Comparison of ENCODE assay signal across 8 mouse cellular contexts in the genomic region with DNA sequence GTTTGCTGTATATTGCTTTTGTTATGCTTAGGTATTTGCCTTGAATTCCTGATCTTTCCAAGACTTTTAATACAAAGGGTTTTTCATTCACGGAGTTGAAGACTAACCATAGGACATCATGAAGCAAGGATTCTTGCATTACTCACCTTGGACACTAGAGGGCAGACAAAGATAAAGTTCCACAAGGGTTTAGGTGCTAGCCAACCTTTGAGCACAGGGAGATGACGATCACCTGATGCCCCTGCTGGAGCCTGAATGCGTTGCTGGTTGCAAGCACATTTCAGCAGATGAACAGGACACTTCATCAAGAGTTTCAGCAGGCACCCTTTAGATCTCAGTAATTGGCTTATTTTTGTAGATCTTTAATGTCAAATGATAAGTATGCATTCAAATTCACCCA. TPM values are rescaled to one million over a fixed set of nuclear protein-coding genes. Genes with fewer than 3 reads are reported as not detected.
A peak's percentile ranks its signal among the peaks of the same experiment; 100 is the strongest.
DNase-seq lines count a peak whose midpoint lies in the region; ATAC-seq and TF ChIP-seq lines count a peak whose summit lies in the region.

No protein-coding gene starts in this region.

- H3K27me3 ChIP-seq in kidney, embryonic 16.5 days (ENCODE audit: insufficient read depth, low read length) = 0 out of 2 replicates have a peak, but pooled peaks cover 2% of the 10 kb centered on the region
- H3K27me3 ChIP-seq in liver, adult 2 months (ENCODE audit: control insufficient read depth, insufficient read depth, low read length) = no peaks in the 10 kb centered on the region

- H3K9me3 ChIP-seq in kidney, embryonic 16.5 days (ENCODE audit: low read length) = no peaks in the 10 kb centered on the region

- no peak overlapping the region for H3K9ac ChIP-seq in kidney, embryonic 16.5 days (replicated peaks; ENCODE audit: low read length)
- no peak overlapping the region for H3K9ac ChIP-seq in liver, adult 2 months (ENCODE audit: low read depth, low read length)

- H3K27ac ChIP-seq in kidney, embryonic 16.5 days (ENCODE audit: low read length) = no peak overlapping the region
- no peak overlapping the region for H3K27ac ChIP-seq in liver, adult 2 months (replicated peaks; ENCODE audit: insufficient read depth, low read depth, low read length)

- WGBS in kidney, embryonic 16.5 days = under 1% methylated on average over 3 of the region's 3 CpGs
- 4% methylated on average over 3 of the region's 3 CpGs for WGBS in liver, adult 2 months

- DNase-seq in 3T3-L1 (ENCODE audit: low read depth, low spot score) (peak; percentile 98), R1 (ENCODE audit: low read depth, low spot score) (peak; percentile 94)
- peak; percentile 95 for DNase-seq in embryo, embryonic 10.5 days (ENCODE audit: low spot score)
- peak; percentile 79 for DNase-seq in heart, adult 8-10 months (ENCODE audit: low spot score)
- DNase-seq in liver, adult 2 months (ENCODE audit: extremely low read depth, low read depth, low spot score) = peak; percentile 87
- peak; percentile 53 for DNase-seq in neural tube, embryonic 10.5 days (ENCODE audit: extremely low spot score, low spot score)
- DNase-seq in telencephalon, adult 2 months (ENCODE audit: low read depth, low spot score) = peak; percentile 78

- H3K4me1 ChIP-seq in kidney, embryonic 16.5 days (ENCODE audit: insufficient read depth, low read length) = no peaks in the 10 kb centered on the region
- H3K4me1 ChIP-seq in liver, adult 2 months (ENCODE audit: control insufficient read depth, insufficient read depth, low read length) = peaks cover 5% of the 10 kb centered on the region

- TF ChIP-seq POLR2A in liver, adult 2 months (IDR thresholded peaks at IDR 0.05; ENCODE audit: extremely low read depth, insufficient read depth, low read length) = no peak

- H3K4me3 ChIP-seq in kidney, embryonic 16.5 days (ENCODE audit: low read length) = no peak overlapping the region
- H3K4me3 ChIP-seq in liver, adult 2 months (ENCODE audit: insufficient read depth, low read depth, low read length) = no peak overlapping the region

- H3K4me2 ChIP-seq in kidney, embryonic 16.5 days (replicated peaks; ENCODE audit: low read depth, low read length) = no peak overlapping the region

- H3K79me2 ChIP-seq in liver, adult 2 months (ENCODE audit: control insufficient read depth, insufficient read depth, low read length) = no peaks in the 10 kb centered on the region

- no peaks in the 10 kb centered on the region for H3K36me3 ChIP-seq in kidney, embryonic 16.5 days (ENCODE audit: insufficient read depth, low read length)
- no peaks in the 10 kb centered on the region for H3K36me3 ChIP-seq in liver, adult 2 months (ENCODE audit: control insufficient read depth, insufficient read depth, low read length)

- peak; percentile 81 for ATAC-seq in kidney, embryonic 16.5 days (ENCODE audit: low FRiP score, low TSS enrichment)

- peak; percentile 81 for TF ChIP-seq CTCF in liver, adult 2 months (IDR thresholded peaks at IDR 0.05; ENCODE audit: low read depth, low read length)

RNA-seq across cellular contexts. Expression of gene Ciao2b, which starts 13.2 kb away (rescaled TPM):
- 10 to 100 TPM; 65.5 to 84.7 (median 73.7) TPM for total RNA-seq in heart, adult 8-10 months (2022)
- polyA plus RNA-seq in kidney, embryonic 16.5 days (2015; fragmentation: Nextera tagmentation; extraction: Ambion mirVana) = 106 and 108 TPM in 2 replicates
- 18.7 and 18.9 TPM in 2 replicates for total RNA-seq in liver, adult 2 months (2014; rRNA removed)
- polyA plus RNA-seq in liver, adult 2 months (2012; rRNA removed) = 20.4 and 24.2 TPM in 2 replicates

RNA-seq across cellular contexts. Expression of gene Rrad, which starts 23.9 kb away (rescaled TPM):
- 100 to 1,000 TPM; 215 to 381 (median 317) TPM for total RNA-seq in heart, adult 8-10 months (2022)
- 13.5 and 15.0 TPM in 2 replicates for polyA plus RNA-seq in kidney, embryonic 16.5 days (2015; fragmentation: Nextera tagmentation; extraction: Ambion mirVana)
- 0.34 and 0.46 TPM in 2 replicates for total RNA-seq in liver, adult 2 months (2014; rRNA removed)
- 0.23 and 0.50 TPM in 2 replicates for polyA plus RNA-seq in liver, adult 2 months (2012; rRNA removed)

RNA-seq across cellular contexts. Expression of gene Cdh16, which starts 30.8 kb away (rescaled TPM):
- total RNA-seq in heart, adult 8-10 months (2022) = 1 to 10 TPM; 3.7 to 8.2 (median 6.5) TPM
- 385 and 427 TPM in 2 replicates for polyA plus RNA-seq in kidney, embryonic 16.5 days (2015; fragmentation: Nextera tagmentation; extraction: Ambion mirVana)
- 0.07 TPM in 1 of 2 replicates, not detected in the other for total RNA-seq in liver, adult 2 months (2014; rRNA removed)
- polyA plus RNA-seq in liver, adult 2 months (2012; rRNA removed) = not detected in 2 replicates

Comparison
In these comparisons a context has a peak if more than half of its experiments do, and no peak if none do; other contexts are left out.
1. RNA of gene Rrad, which starts 23.9 kb away (total RNA-seq): 215 to 381 TPM in heart, adult 8-10 months; 0.34 to 0.46 TPM in liver, adult 2 months; every median in the first group is over 100 times any median in the second.
2. Peak in every context shown above with its lines, with median percentiles within 50 percentile points of each other: DNase-seq.